Mouse (Mus musculus): ENCODE measurements around the gene Gm39115.

DNA sequence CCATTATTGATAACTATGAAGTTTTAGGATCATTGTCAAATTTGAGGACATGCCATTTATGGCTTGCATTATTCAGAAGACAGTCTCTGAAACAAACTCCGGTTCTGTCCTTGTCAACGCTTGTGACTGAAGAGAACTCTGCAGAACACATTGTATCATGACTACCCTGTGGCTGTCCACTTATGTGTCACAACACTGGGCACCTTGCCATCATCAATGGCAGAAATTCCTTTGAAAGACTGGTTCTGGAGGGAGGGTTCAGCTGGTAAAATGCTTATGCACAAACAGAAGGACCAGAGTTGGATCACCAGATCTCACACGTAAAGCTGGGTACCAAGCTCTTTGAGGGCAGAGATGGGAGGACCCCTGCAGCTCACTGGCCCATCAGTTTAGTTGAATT, 23.5 kb upstream of the Gm39115 start:
- TF ChIP-seq GATA1 (IDR thresholded peaks at IDR 0.05; ENCODE audit: low read depth, low read length), result no peak
- no peak for TF ChIP-seq EP300 (IDR thresholded peaks at IDR 0.05; ENCODE audit: low read depth in 1 of 2, low read length in 2 of 2)
- TF ChIP-seq CTCF (IDR thresholded peaks at IDR 0.05 in 2 of 3, conservative IDR thresholded peaks at IDR 0.05 in 1 of 3; ENCODE audit: control insufficient read depth in 1 of 3, insufficient read depth in 1 of 3, low read depth in 2 of 3, low read length in 3 of 3, poor library complexity in 1 of 3, severe bottlenecking in 1 of 3), result no peak
- no peak for TF ChIP-seq GABPA (IDR thresholded peaks at IDR 0.05; ENCODE audit: low read depth, low read length)
- TF ChIP-seq RAD21 (IDR thresholded peaks at IDR 0.05; ENCODE audit: low read depth, low read length), result no peak
- TF ChIP-seq POLR2A (IDR thresholded peaks at IDR 0.05; ENCODE audit: control insufficient read depth in 1 of 2, insufficient read depth in 1 of 2, low read depth in 1 of 2, low read length in 2 of 2, poor library complexity in 1 of 2), result no peak
- TF ChIP-seq MXI1 (IDR thresholded peaks at IDR 0.05; ENCODE audit: low read depth, low read length), result no peak
- no peak for TF ChIP-seq KAT2A (conservative IDR thresholded peaks at IDR 0.05; ENCODE audit: low read depth, low read length)
- TF ChIP-seq CHD2 (IDR thresholded peaks at IDR 0.05; ENCODE audit: low read length), result no peak
- TF ChIP-seq MAZ (IDR thresholded peaks at IDR 0.05; ENCODE audit: low read depth, low read length), result no peak
- TF ChIP-seq UBTF (IDR thresholded peaks at IDR 0.05; ENCODE audit: borderline replicate concordance, insufficient read depth, low read depth, low read length), result no peak

Data from MEL (cell line).